Mouse (Mus musculus) cortical plate, adult 2 months (tissue): ENCODE measurements around the gene Ahnak. TPM values are rescaled to one million over a fixed set of nuclear protein-coding genes. Genes with fewer than 3 reads are reported as not detected.
A peak's percentile ranks its signal among the peaks of the same experiment; 100 is the strongest.

Source experiments
- H3K27ac ChIP-seq: fragments of 200-500 bp; 2 replicates; pipeline ENCODE4 v1.5.1; 2012; ENCODE audit warnings: low read length, control low read depth, inconsistent platforms; ENCODE audit not compliant: insufficient read depth
- H3K4me1 ChIP-seq: fragments of 200-500 bp; 2 replicates; pipeline ENCODE4 v1.6.1; 2011; ENCODE audit warnings: low read length; ENCODE audit not compliant: control insufficient read depth, insufficient read depth
- H3K4me3 ChIP-seq: fragments of 200-500 bp; 2 replicates; pipeline ENCODE4 v1.5.1; 2011; ENCODE audit warnings: mild to moderate bottlenecking, low read length, control low read depth; ENCODE audit not compliant: insufficient read depth
- CTCF ChIP-seq: fragments of 200-500 bp; IDR thresholded peaks from 2 replicates; pipeline ENCODE4 v1.5.1; 2011; ENCODE audit warnings: mild to moderate bottlenecking, control low read depth, low read length; ENCODE audit not compliant: insufficient read depth; ENCODE audit errors: extremely low read depth
- POLR2A ChIP-seq: fragments of 200-500 bp; IDR thresholded peaks from 2 replicates; pipeline ENCODE4 v1.6.1; 2011; ENCODE audit warnings: mild to moderate bottlenecking, low read length, control low read depth; ENCODE audit not compliant: insufficient read depth; ENCODE audit errors: extremely low read depth
- polyA plus RNA-seq: library from polyadenylated mRNA; depleted of rRNA; stranded (reverse); fragments of >200 nt; gene quantifications from 2 replicates; pipeline ENCODE4 v1.2.3, GENCODE M21; 2012

Ahnak gene
- polyA plus RNA-seq, 1 experiment: 7.7 TPM

GRCm38 (mm10) chr19:8946929-8947328 is 42.2 kb upstream of the Ahnak start:
- peaks cover 3% of the 10 kb centered on the region; the same call in 1 of the 2 replicates for H3K4me1 ChIP-seq
- no peak for TF ChIP-seq POLR2A
- H3K27ac ChIP-seq: no peak overlapping the region
- H3K4me3 ChIP-seq: no peak overlapping the region

- H3K4me3 ChIP-seq: no peak overlapping the region
- H3K4me1 ChIP-seq: peaks cover 2% of the 10 kb centered on the region; the same call in 1 of the 2 replicates
- no peak overlapping the region for H3K27ac ChIP-seq
- no peak for TF ChIP-seq CTCF
- no peak for TF ChIP-seq POLR2A
Measured at GRCm38 (mm10) chr19:8950190-8950589, 38.9 kb upstream of the Ahnak start.

GRCm38 (mm10) chr19:8952241-8952640 is 36.8 kb upstream of the Ahnak start:
- TF ChIP-seq CTCF (no peak), POLR2A (no peak)
- no peak overlapping the region for H3K27ac ChIP-seq
- no peak overlapping the region for H3K4me3 ChIP-seq
- peaks cover 2% of the 10 kb centered on the region; the same call in 1 of the 2 replicates for H3K4me1 ChIP-seq

- Histone ChIP-seq H3K27ac (no peak within 1 kb of the TSS), H3K4me1 (peaks cover 2% of the 10 kb centered on the region; the same call in 1 of the 2 replicates), H3K4me3 (peak within 1 kb of the TSS; percentile 65)
- TF ChIP-seq CTCF (no peak), POLR2A (peak; percentile 38)
Measured at GRCm38 (mm10) chr19:8953135-8954039, 35.7 kb upstream of the Ahnak start, which contains the start of gene Tut1. TSS of gene Tut1 (plus strand) at chr19:8953847.

GRCm38 (mm10) chr19:8954171-8954570 is 34.9 kb upstream of the Ahnak start:
- no peak overlapping the region for H3K27ac ChIP-seq
- H3K4me1 ChIP-seq: peaks cover 2% of the 10 kb centered on the region; the same call in 1 of the 2 replicates
- H3K4me3 ChIP-seq: peak overlapping the region; percentile 65
- TF ChIP-seq CTCF (no peak), POLR2A (no peak)

GRCm38 (mm10) chr19:8962256-8962655 is 26.8 kb upstream of the Ahnak start:
- TF ChIP-seq CTCF (no peak), POLR2A (no peak)
- H3K27ac ChIP-seq: peak overlapping the region; percentile 93
- peaks cover 3% of the 10 kb centered on the region; the same call in 1 of the 2 replicates for H3K4me1 ChIP-seq
- no peak overlapping the region for H3K4me3 ChIP-seq

- TF ChIP-seq CTCF: no peak
- no peak for TF ChIP-seq POLR2A
Measured at GRCm38 (mm10) chr19:8965075-8965474, 24.0 kb upstream of the Ahnak start.

GRCm38 (mm10) chr19:8965771-8966170 is 23.3 kb upstream of the Ahnak start:
- peaks cover 5% of the 10 kb centered on the region; the same call in 1 of the 2 replicates for H3K4me1 ChIP-seq
- no peak for TF ChIP-seq CTCF
- no peak for TF ChIP-seq POLR2A
- no peak overlapping the region for H3K4me3 ChIP-seq
- H3K27ac ChIP-seq: no peak overlapping the region

More at GRCm38 (mm10) chr19:8965075-8965474, 24.0 kb upstream of the Ahnak start:
- Histone ChIP-seq H3K4me1 (peaks cover 5% of the 10 kb centered on the region; the same call in 1 of the 2 replicates), H3K4me3 (no peak overlapping the region), H3K27ac (no peak overlapping the region)

- peak overlapping the region; percentile 48 for H3K4me3 ChIP-seq
- TF ChIP-seq CTCF: no peak
- TF ChIP-seq POLR2A: no peak
- peaks cover 5% of the 10 kb centered on the region; the same call in 1 of the 2 replicates for H3K4me1 ChIP-seq
- H3K27ac ChIP-seq: peak overlapping the region; percentile 63
Measured at GRCm38 (mm10) chr19:8966198-8966589, 22.9 kb upstream of the Ahnak start.
